ENCODE assay signal across 8 mouse cellular contexts in genomic region chr3:122730741-122731235, GRCm38 (mm10). TPM values are rescaled to one million over a fixed set of nuclear protein-coding genes. Genes with fewer than 3 reads are reported as not detected.
A peak's percentile ranks its signal among the peaks of the same experiment; 100 is the strongest.
DNase-seq lines count a peak whose midpoint lies in the region; ATAC-seq and TF ChIP-seq lines count a peak whose summit lies in the region.

No protein-coding gene starts in this region.

- H3K9me3 ChIP-seq in lung, embryonic 14.5 days (ENCODE audit: low read depth, low read length), result no peaks in the 10 kb centered on the region
- H3K9me3 ChIP-seq in embryonic facial prominence, embryonic 14.5 days (ENCODE audit: control insufficient read depth, low read length), result no peaks in the 10 kb centered on the region
- no peaks in the 10 kb centered on the region for H3K9me3 ChIP-seq in intestine, postnatal 0 days (ENCODE audit: control insufficient read depth)
- no peaks in the 10 kb centered on the region for H3K9me3 ChIP-seq in neural tube, embryonic 14.5 days (ENCODE audit: control insufficient read depth, low read length)

- H3K36me3 ChIP-seq in lung, embryonic 14.5 days (ENCODE audit: insufficient read depth), result peaks cover under 1% of the 10 kb centered on the region
- H3K36me3 ChIP-seq in embryonic facial prominence, embryonic 14.5 days (ENCODE audit: control insufficient read depth, insufficient read depth, low read length), result no peaks in the 10 kb centered on the region
- H3K36me3 ChIP-seq in intestine, postnatal 0 days (ENCODE audit: control insufficient read depth, insufficient read depth), result no peaks in the 10 kb centered on the region
- H3K36me3 ChIP-seq in neural tube, embryonic 14.5 days (ENCODE audit: control insufficient read depth, insufficient read depth, low read length), result no peaks in the 10 kb centered on the region

- no peak for TF ChIP-seq CTCF in lung, embryonic 14.5 days (IDR thresholded peaks at IDR 0.05; ENCODE audit: low read depth)
- TF ChIP-seq CTCF in intestine, postnatal 0 days (IDR thresholded peaks at IDR 0.05; ENCODE audit: low read depth), result no peak

- peak overlapping the region; percentile 69 for H3K4me2 ChIP-seq in lung, embryonic 14.5 days
- H3K4me2 ChIP-seq in embryonic facial prominence, embryonic 14.5 days (ENCODE audit: low read depth, low read length), result peak overlapping the region; percentile 82
- H3K4me2 ChIP-seq in intestine, postnatal 0 days (replicated peaks; ENCODE audit: low read depth), result peak overlapping the region; percentile 95
- H3K4me2 ChIP-seq in neural tube, embryonic 14.5 days (ENCODE audit: low read depth, low read length), result peak overlapping the region; percentile 87

- peak overlapping the region; percentile 96 for H3K27ac ChIP-seq in lung, embryonic 14.5 days (ENCODE audit: low read depth)
- H3K27ac ChIP-seq in embryonic facial prominence, embryonic 14.5 days (replicated peaks; ENCODE audit: low read depth, low read length), result peak overlapping the region; percentile 94; the same call in 1 of the 2 replicates
- H3K27ac ChIP-seq in intestine, postnatal 0 days (ENCODE audit: low read depth, low read length), result peak overlapping the region; percentile 96
- no peak overlapping the region for H3K27ac ChIP-seq in neural tube, embryonic 14.5 days (ENCODE audit: low read depth, low read length)

- H3K27me3 ChIP-seq in lung, embryonic 14.5 days (ENCODE audit: insufficient read depth, low read length), result no peaks in the 10 kb centered on the region
- no peaks in the 10 kb centered on the region for H3K27me3 ChIP-seq in embryonic facial prominence, embryonic 14.5 days (replicated peaks; ENCODE audit: control insufficient read depth, insufficient read depth, low read length)
- H3K27me3 ChIP-seq in intestine, postnatal 0 days (replicated peaks; ENCODE audit: control insufficient read depth, insufficient read depth, low read length), result no peaks in the 10 kb centered on the region
- no peaks in the 10 kb centered on the region for H3K27me3 ChIP-seq in neural tube, embryonic 14.5 days (ENCODE audit: control insufficient read depth, insufficient read depth, low read length)

- peak overlapping the region; percentile 65 for H3K4me3 ChIP-seq in lung, embryonic 14.5 days (ENCODE audit: low read depth, low read length)
- H3K4me3 ChIP-seq in embryonic facial prominence, embryonic 14.5 days (ENCODE audit: low read depth, low read length), result peak overlapping the region; percentile 69
- peak overlapping the region; percentile 89 for H3K4me3 ChIP-seq in intestine, postnatal 0 days (ENCODE audit: low read depth, low read length)
- peak overlapping the region; percentile 74 for H3K4me3 ChIP-seq in neural tube, embryonic 14.5 days (ENCODE audit: low read depth, low read length)

- peak; percentile 73 for DNase-seq in lung, embryonic 14.5 days
- DNase-seq in lung, postnatal 25 days (ENCODE audit: low spot score), result no peak
- peak; percentile 36 for DNase-seq in embryonic facial prominence, embryonic 14.5 days (ENCODE audit: low spot score)
- DNase-seq in left cerebral cortex, adult 11 months (ENCODE audit: low spot score), result no peak
- DNase-seq in urinary bladder, postnatal 36 days (ENCODE audit: low spot score in 2 of 2), result no peak
- DNase-seq in frontal cortex, postnatal 10 days (ENCODE audit: low spot score in 2 of 2), result no peak

- WGBS in lung, embryonic 14.5 days, result 2% methylated on average over 13 of the region's 13 CpGs
- WGBS in embryonic facial prominence, embryonic 14.5 days, result 2% methylated on average over 13 of the region's 13 CpGs
- WGBS in intestine, postnatal 0 days, result under 1% methylated on average over 13 of the region's 13 CpGs
- WGBS in neural tube, embryonic 14.5 days, result 3% methylated on average over 13 of the region's 13 CpGs

- H3K4me1 ChIP-seq in lung, embryonic 14.5 days (ENCODE audit: insufficient read depth), result no peaks in the 10 kb centered on the region
- H3K4me1 ChIP-seq in embryonic facial prominence, embryonic 14.5 days (ENCODE audit: control insufficient read depth, insufficient read depth, low read length), result peaks cover 8% of the 10 kb centered on the region
- no peaks in the 10 kb centered on the region for H3K4me1 ChIP-seq in intestine, postnatal 0 days (replicated peaks; ENCODE audit: control insufficient read depth, insufficient read depth, low read length)
- H3K4me1 ChIP-seq in neural tube, embryonic 14.5 days (ENCODE audit: control insufficient read depth, insufficient read depth, low read length), result no peaks in the 10 kb centered on the region

- peak overlapping the region; percentile 84 for H3K9ac ChIP-seq in lung, embryonic 14.5 days
- H3K9ac ChIP-seq in embryonic facial prominence, embryonic 14.5 days (ENCODE audit: low read depth, low read length), result peak overlapping the region; percentile 84
- H3K9ac ChIP-seq in intestine, postnatal 0 days (ENCODE audit: low read depth, low read length), result peak overlapping the region; percentile 88
- H3K9ac ChIP-seq in neural tube, embryonic 14.5 days (replicated peaks; ENCODE audit: low read depth, low read length), result peak overlapping the region; percentile 68

- ATAC-seq in lung, embryonic 14.5 days (ENCODE audit: insufficient read depth), result peak; percentile 1; the same call in 1 of the 2 replicates
- ATAC-seq in embryonic facial prominence, embryonic 14.5 days (ENCODE audit: low read depth), result no peak
- ATAC-seq in intestine, postnatal 0 days, result no peak
- no peak for ATAC-seq in neural tube, embryonic 14.5 days (ENCODE audit: low read depth)

RNA-seq across cellular contexts. Expression of gene Pde5a, which starts 2.0 kb away (rescaled TPM):
- polyA plus RNA-seq in lung, embryonic 14.5 days (2014; fragmentation: Nextera tagmentation; extraction: Ambion mirVana), result 55.0 and 57.4 TPM in 2 replicates
- 6.7 and 7.3 TPM in 2 replicates for polyA plus RNA-seq in embryonic facial prominence, embryonic 14.5 days (2014; fragmentation: Nextera tagmentation; extraction: Ambion mirVana)
- polyA plus RNA-seq in intestine, postnatal 0 days (2015; fragmentation: Nextera tagmentation; extraction: Ambion mirVana), result 9.0 and 9.1 TPM in 2 replicates
- polyA plus RNA-seq in neural tube, embryonic 14.5 days (2014; fragmentation: Nextera tagmentation; extraction: Ambion mirVana), result 1.7 and 2.0 TPM in 2 replicates

Comparison
In these comparisons a context has a peak if more than half of its experiments do, and no peak if none do; other contexts are left out.
1. DNase-seq: peak in lung, embryonic 14.5 days (single experiment) and embryonic facial prominence, embryonic 14.5 days (single experiment); none in lung, postnatal 25 days (single experiment), left cerebral cortex, adult 11 months (single experiment), urinary bladder, postnatal 36 days (0 of 2) and frontal cortex, postnatal 10 days (0 of 2).
2. Peak in every context shown above with its lines, with median percentiles within 50 percentile points of each other: H3K4me2 ChIP-seq, H3K4me3 ChIP-seq and H3K9ac ChIP-seq.